Mouse (Mus musculus) midbrain, embryonic 16.5 days (tissue): Measurements from ENCODE around the gene Zfp940. TPM values are rescaled to one million over a fixed set of nuclear protein-coding genes. Genes with fewer than 3 reads are reported as not detected.

Source experiments
- polyA plus RNA-seq: library from polyadenylated mRNA; unstranded; fragments of >200 nt; fragmentation: Nextera tagmentation; extraction: Ambion mirVana; gene quantifications from 2 replicates; pipeline ENCODE4 v1.2.1, GENCODE M21; 2015

The Zfp940 gene
- polyA plus RNA-seq, 1 experiment from 2014 or later, result 17.4 TPM

Other genes starting within 250 kb of the Zfp940 start
- 1.0 and 1.1 TPM in 2 replicates for gene Catsperg2, start 126.6 kb downstream of the Zfp940 start, polyA plus RNA-seq
- gene Zfp84, start 85.1 kb downstream of the Zfp940 start, polyA plus RNA-seq, result 15.4 and 17.6 TPM in 2 replicates
- 14.0 and 14.8 TPM in 2 replicates for gene Zfp30, start 69.7 kb downstream of the Zfp940 start, polyA plus RNA-seq
- 32.2 and 32.3 TPM in 2 replicates for gene Zfp790, start 37.6 kb downstream of the Zfp940 start, polyA plus RNA-seq
- gene Zfp420, start 6.3 kb upstream of the Zfp940 start, polyA plus RNA-seq, result 23.7 and 26.7 TPM in 2 replicates
- gene Zfp27, start 52.9 kb upstream of the Zfp940 start, polyA plus RNA-seq, result 14.0 and 14.7 TPM in 2 replicates
- 7.4 and 7.7 TPM in 2 replicates for gene Zfp383, start 54.6 kb upstream of the Zfp940 start, polyA plus RNA-seq
- 24.4 and 26.7 TPM in 2 replicates for gene Zfp74, start 100.4 kb upstream of the Zfp940 start, polyA plus RNA-seq
- gene Zfp568, start 130.3 kb upstream of the Zfp940 start, polyA plus RNA-seq, result 3.4 and 4.3 TPM in 2 replicates
- gene Zfp14, start 197.7 kb upstream of the Zfp940 start, polyA plus RNA-seq, result 13.4 and 13.7 TPM in 2 replicates
- 10.2 and 13.4 TPM in 2 replicates for gene Zfp82, start 219.2 kb upstream of the Zfp940 start, polyA plus RNA-seq
- 2.0 and 3.2 TPM in 2 replicates for gene Gm26920, start 236.7 kb upstream of the Zfp940 start, polyA plus RNA-seq
- 18.1 and 18.7 TPM in 2 replicates for gene Zfp566, start 236.9 kb upstream of the Zfp940 start, polyA plus RNA-seq
- 79.5 and 87.9 TPM in 2 replicates for gene Zfp260, start 241.1 kb upstream of the Zfp940 start, polyA plus RNA-seq